Mouse (Mus musculus): ENCODE results near the gene Mag. TPM values are rescaled to one million over a fixed set of nuclear protein-coding genes. Genes with fewer than 3 reads are reported as not detected.

The Mag gene
- 0.13 and 0.34 TPM in 2 replicates for polyA plus RNA-seq (2016; fragmentation: Nextera tagmentation; extraction: Ambion mirVana)

GRCm38 (mm10) chr7:30914732-30915131 is at the start of gene Mag:
Mag (minus strand) TSS chr7:30914873.
- no peak within 1 kb of the TSS for H3K27ac ChIP-seq
- H3K27me3 ChIP-seq: no peaks in the 10 kb centered on the region
- no peak within 1 kb of the TSS for H3K4me3 ChIP-seq (replicated peaks)
- no peak for ATAC-seq (ENCODE audit: low FRiP score)
- H3K36me3 ChIP-seq (replicated peaks): no peaks in the 10 kb centered on the region
- WGBS: 78% methylated on average over 8 of the region's 8 CpGs
- H3K9me3 ChIP-seq: no peaks in the 10 kb centered on the region
- no peak within 1 kb of the TSS for H3K4me2 ChIP-seq
- peaks cover 4% of the 10 kb centered on the region for H3K4me1 ChIP-seq
- H3K9ac ChIP-seq: no peak within 1 kb of the TSS

- H3K27ac ChIP-seq: no peak overlapping the region
- H3K9ac ChIP-seq: no peak overlapping the region
- peaks cover 2% of the 10 kb centered on the region; the same call in 1 of the 2 replicates for H3K36me3 ChIP-seq (replicated peaks)
- no peaks in the 10 kb centered on the region for H3K9me3 ChIP-seq
- no peak overlapping the region for H3K4me3 ChIP-seq (replicated peaks)
- H3K4me1 ChIP-seq: no peaks in the 10 kb centered on the region
- H3K27me3 ChIP-seq: no peaks in the 10 kb centered on the region
- ATAC-seq (ENCODE audit: low FRiP score): no peak
- WGBS: 89% methylated on average over 7 of the region's 7 CpGs
- no peak overlapping the region for H3K4me2 ChIP-seq
Observed at GRCm38 (mm10) chr7:30964366-30964765, 49.7 kb upstream of the Mag start.

GRCm38 (mm10) chr7:30962862-30963261 is 48.2 kb upstream of the Mag start:
- H3K4me3 ChIP-seq (replicated peaks): no peak overlapping the region
- WGBS: 90% methylated on average over 5 of the region's 5 CpGs
- ATAC-seq (ENCODE audit: low FRiP score): no peak
- H3K9me3 ChIP-seq: no peaks in the 10 kb centered on the region
- H3K4me2 ChIP-seq: no peak overlapping the region
- no peak overlapping the region for H3K9ac ChIP-seq
- H3K4me1 ChIP-seq: peaks cover 7% of the 10 kb centered on the region
- no peaks in the 10 kb centered on the region for H3K27me3 ChIP-seq
- peaks cover 12% of the 10 kb centered on the region; the same call in 1 of the 2 replicates for H3K36me3 ChIP-seq (replicated peaks)
- no peak overlapping the region for H3K27ac ChIP-seq

- 87% methylated on average over 6 of the region's 6 CpGs for WGBS
- Histone ChIP-seq H3K4me1 (peaks cover 20% of the 10 kb centered on the region), H3K9me3 (no peaks in the 10 kb centered on the region), H3K4me2 (no peak overlapping the region), H3K9ac (no peak overlapping the region), H3K27me3 (no peaks in the 10 kb centered on the region), H3K36me3 (replicated peaks) (peaks cover 15% of the 10 kb centered on the region), H3K4me3 (replicated peaks) (no peak overlapping the region), H3K27ac (no peak overlapping the region)
- no peak for ATAC-seq (ENCODE audit: low FRiP score)
Observed at GRCm38 (mm10) chr7:30959786-30960349, 45.2 kb upstream of the Mag start.

- WGBS: 96% methylated on average over 9 of the region's 9 CpGs
- H3K9ac ChIP-seq: no peak overlapping the region
- no peak overlapping the region; the same call in 1 of the 2 replicates for H3K4me2 ChIP-seq
- peaks cover 24% of the 10 kb centered on the region for H3K4me1 ChIP-seq
- no peak for ATAC-seq (ENCODE audit: low FRiP score)
- no peaks in the 10 kb centered on the region for H3K9me3 ChIP-seq
- H3K36me3 ChIP-seq (replicated peaks): peaks cover 24% of the 10 kb centered on the region
- no peak overlapping the region for H3K27ac ChIP-seq
- no peak overlapping the region for H3K4me3 ChIP-seq (replicated peaks)
- no peaks in the 10 kb centered on the region for H3K27me3 ChIP-seq
Observed at GRCm38 (mm10) chr7:30958866-30959487, 44.3 kb upstream of the Mag start.

- Histone ChIP-seq H3K27ac (peak overlapping the region; percentile 99), H3K4me2 (peak overlapping the region; percentile 91), H3K4me1 (peaks cover 24% of the 10 kb centered on the region), H3K36me3 (replicated peaks) (peaks cover 31% of the 10 kb centered on the region), H3K9ac (peak overlapping the region; percentile 99), H3K9me3 (no peaks in the 10 kb centered on the region), H3K27me3 (no peaks in the 10 kb centered on the region), H3K4me3 (replicated peaks) (peak overlapping the region; percentile 100)
- 79% methylated on average over 28 of the region's 28 CpGs for WGBS
- no peak for ATAC-seq (ENCODE audit: low FRiP score)
Observed at GRCm38 (mm10) chr7:30958109-30958865, 43.6 kb upstream of the Mag start.

- under 1% methylated on average over 42 of the region's 43 CpGs for WGBS
- no peaks in the 10 kb centered on the region for H3K27me3 ChIP-seq
- peak overlapping the region; percentile 99 for H3K9ac ChIP-seq
- H3K4me2 ChIP-seq: peak overlapping the region; percentile 91
- H3K36me3 ChIP-seq (replicated peaks): peaks cover 40% of the 10 kb centered on the region
- H3K4me3 ChIP-seq (replicated peaks): peak overlapping the region; percentile 100
- ATAC-seq (ENCODE audit: low FRiP score): peak; percentile 69
- peaks cover 24% of the 10 kb centered on the region for H3K4me1 ChIP-seq
- H3K9me3 ChIP-seq: no peaks in the 10 kb centered on the region
- peak overlapping the region; percentile 99 for H3K27ac ChIP-seq
Observed at GRCm38 (mm10) chr7:30957367-30957783, 42.7 kb upstream of the Mag start.

- under 1% methylated on average over 31 of the region's 82 CpGs for WGBS
- Histone ChIP-seq H3K27ac (peak within 1 kb of the TSS; percentile 99), H3K4me2 (peak within 1 kb of the TSS; percentile 91), H3K9me3 (no peaks in the 10 kb centered on the region), H3K9ac (peak within 1 kb of the TSS; percentile 99), H3K27me3 (no peaks in the 10 kb centered on the region), H3K36me3 (replicated peaks) (peaks cover 43% of the 10 kb centered on the region), H3K4me3 (replicated peaks) (peak within 1 kb of the TSS; percentile 100), H3K4me1 (peaks cover 24% of the 10 kb centered on the region)
- peak; percentile 62 for ATAC-seq (ENCODE audit: low FRiP score)
Observed at GRCm38 (mm10) chr7:30956756-30957366, 42.2 kb upstream of the Mag start, which contains the start of gene Usf2. Usf2 (minus strand) TSS chr7:30956803.

GRCm38 (mm10) chr7:30956357-30956751 is 41.7 kb upstream of the Mag start:
- Histone ChIP-seq H3K4me2 (peak overlapping the region; percentile 91), H3K36me3 (replicated peaks) (peaks cover 47% of the 10 kb centered on the region), H3K27me3 (no peaks in the 10 kb centered on the region), H3K4me1 (peaks cover 24% of the 10 kb centered on the region), H3K9ac (peak overlapping the region; percentile 99), H3K4me3 (replicated peaks) (peak overlapping the region; percentile 100), H3K27ac (peak overlapping the region; percentile 99), H3K9me3 (no peaks in the 10 kb centered on the region)
- ATAC-seq (ENCODE audit: low FRiP score): peak; percentile 49
- WGBS: under 1% methylated on average over 29 of the region's 49 CpGs

GRCm38 (mm10) chr7:30955584-30956356 is 41.1 kb upstream of the Mag start:
- peaks cover 52% of the 10 kb centered on the region for H3K36me3 ChIP-seq (replicated peaks)
- WGBS: under 1% methylated on average over 63 of the region's 64 CpGs

GRCm38 (mm10) chr7:30954971-30955520 is 40.4 kb upstream of the Mag start:
- ATAC-seq (ENCODE audit: low FRiP score): no peak
- peaks cover 60% of the 10 kb centered on the region for H3K36me3 ChIP-seq (replicated peaks)
- WGBS: 89% methylated on average over 12 of the region's 12 CpGs
- peak overlapping the region; percentile 100 for H3K4me3 ChIP-seq (replicated peaks)
- no peaks in the 10 kb centered on the region for H3K27me3 ChIP-seq
- no peaks in the 10 kb centered on the region for H3K9me3 ChIP-seq
- H3K9ac ChIP-seq: peak overlapping the region; percentile 99; the same call in 1 of the 2 replicates
- H3K4me1 ChIP-seq: peaks cover 24% of the 10 kb centered on the region
- H3K27ac ChIP-seq: no peak overlapping the region
- H3K4me2 ChIP-seq: peak overlapping the region; percentile 91

More at GRCm38 (mm10) chr7:30955584-30956356, 41.1 kb upstream of the Mag start:
- H3K27me3 ChIP-seq: no peaks in the 10 kb centered on the region
- peak overlapping the region; percentile 100 for H3K4me3 ChIP-seq (replicated peaks)
- H3K9me3 ChIP-seq: no peaks in the 10 kb centered on the region
- peak; percentile 81 for ATAC-seq (ENCODE audit: low FRiP score)
- H3K9ac ChIP-seq: peak overlapping the region; percentile 99
- peak overlapping the region; percentile 91 for H3K4me2 ChIP-seq
- H3K27ac ChIP-seq: peak overlapping the region; percentile 99
- peaks cover 24% of the 10 kb centered on the region for H3K4me1 ChIP-seq
